Mouse (Mus musculus): ENCODE data around the gene Dcdc2a. TPM values are rescaled to one million over a fixed set of nuclear protein-coding genes. Genes with fewer than 3 reads are reported as not detected.

Gene Dcdc2a
- polyA plus RNA-seq, 1 experiment from 2014 or later: 0.22 TPM

GRCm38 (mm10) chr13:25195706-25196105, 139.9 kb downstream of the Dcdc2a start:
- Histone ChIP-seq H3K4me2 (replicated peaks; ENCODE audit: low read depth, low read length) (no peak overlapping the region), H3K9me3 (ENCODE audit: control insufficient read depth, low read depth, low read length) (no peaks in the 10 kb centered on the region), H3K27ac (ENCODE audit: low read length) (no peak overlapping the region), H3K4me1 (ENCODE audit: control insufficient read depth, insufficient read depth, low read length) (no peaks in the 10 kb centered on the region), H3K27me3 (ENCODE audit: control insufficient read depth, insufficient read depth, low read length) (no peaks in the 10 kb centered on the region), H3K4me3 (ENCODE audit: low read depth, low read length) (no peak overlapping the region), H3K36me3 (ENCODE audit: control insufficient read depth, insufficient read depth, low read length) (no peaks in the 10 kb centered on the region), H3K9ac (replicated peaks; ENCODE audit: low read depth, low read length) (no peak overlapping the region)
- 90% methylated on average over 10 of the region's 10 CpGs for WGBS
- no peak for ATAC-seq (ENCODE audit: insufficient number of reproducible peaks, insufficient read depth, low FRiP score, low read depth)

- WGBS: 41% methylated on average over 3 of the region's 3 CpGs
- ATAC-seq (ENCODE audit: insufficient number of reproducible peaks, insufficient read depth, low FRiP score, low read depth): no peak
Observed at GRCm38 (mm10) chr13:25199916-25200315, 144.1 kb downstream of the Dcdc2a start.

GRCm38 (mm10) chr13:25206950-25207349, 151.1 kb downstream of the Dcdc2a start:
- Histone ChIP-seq H3K4me3 (ENCODE audit: low read depth, low read length) (no peak overlapping the region), H3K27ac (ENCODE audit: low read length) (no peak overlapping the region), H3K9ac (replicated peaks; ENCODE audit: low read depth, low read length) (no peak overlapping the region), H3K4me2 (replicated peaks; ENCODE audit: low read depth, low read length) (no peak overlapping the region), H3K27me3 (ENCODE audit: control insufficient read depth, insufficient read depth, low read length) (no peaks in the 10 kb centered on the region), H3K4me1 (ENCODE audit: control insufficient read depth, insufficient read depth, low read length) (no peaks in the 10 kb centered on the region), H3K9me3 (ENCODE audit: control insufficient read depth, low read depth, low read length) (no peaks in the 10 kb centered on the region), H3K36me3 (ENCODE audit: control insufficient read depth, insufficient read depth, low read length) (no peaks in the 10 kb centered on the region)
- 83% methylated on average over 5 of the region's 5 CpGs for WGBS
- ATAC-seq (ENCODE audit: insufficient number of reproducible peaks, insufficient read depth, low FRiP score, low read depth): no peak

More at GRCm38 (mm10) chr13:25199916-25200315, 144.1 kb downstream of the Dcdc2a start:
- Histone ChIP-seq H3K36me3 (ENCODE audit: control insufficient read depth, insufficient read depth, low read length) (no peaks in the 10 kb centered on the region), H3K4me2 (replicated peaks; ENCODE audit: low read depth, low read length) (no peak overlapping the region), H3K9me3 (ENCODE audit: control insufficient read depth, low read depth, low read length) (no peaks in the 10 kb centered on the region), H3K27ac (ENCODE audit: low read length) (no peak overlapping the region), H3K9ac (replicated peaks; ENCODE audit: low read depth, low read length) (no peak overlapping the region), H3K4me1 (ENCODE audit: control insufficient read depth, insufficient read depth, low read length) (no peaks in the 10 kb centered on the region), H3K4me3 (ENCODE audit: low read depth, low read length) (no peak overlapping the region), H3K27me3 (ENCODE audit: control insufficient read depth, insufficient read depth, low read length) (no peaks in the 10 kb centered on the region)

- ATAC-seq (ENCODE audit: insufficient number of reproducible peaks, insufficient read depth, low FRiP score, low read depth): no peak
- H3K4me1 ChIP-seq (ENCODE audit: control insufficient read depth, insufficient read depth, low read length): no peaks in the 10 kb centered on the region
- no peak overlapping the region for H3K4me2 ChIP-seq (replicated peaks; ENCODE audit: low read depth, low read length)
- no peak overlapping the region for H3K27ac ChIP-seq (ENCODE audit: low read length)
- 88% methylated on average over 1 of the region's 1 CpGs for WGBS
- no peak overlapping the region for H3K4me3 ChIP-seq (ENCODE audit: low read depth, low read length)
- no peaks in the 10 kb centered on the region for H3K36me3 ChIP-seq (ENCODE audit: control insufficient read depth, insufficient read depth, low read length)
- no peak overlapping the region for H3K9ac ChIP-seq (replicated peaks; ENCODE audit: low read depth, low read length)
- no peaks in the 10 kb centered on the region for H3K27me3 ChIP-seq (ENCODE audit: control insufficient read depth, insufficient read depth, low read length)
- no peaks in the 10 kb centered on the region for H3K9me3 ChIP-seq (ENCODE audit: control insufficient read depth, low read depth, low read length)
Observed at GRCm38 (mm10) chr13:25218394-25218793, 162.6 kb downstream of the Dcdc2a start.

- no peaks in the 10 kb centered on the region for H3K36me3 ChIP-seq (ENCODE audit: control insufficient read depth, insufficient read depth, low read length)
- no peak overlapping the region for H3K4me3 ChIP-seq (ENCODE audit: low read depth, low read length)
- H3K9ac ChIP-seq (replicated peaks; ENCODE audit: low read depth, low read length): no peak overlapping the region
- no peak overlapping the region for H3K4me2 ChIP-seq (replicated peaks; ENCODE audit: low read depth, low read length)
- no peaks in the 10 kb centered on the region for H3K27me3 ChIP-seq (ENCODE audit: control insufficient read depth, insufficient read depth, low read length)
- H3K27ac ChIP-seq (ENCODE audit: low read length): no peak overlapping the region
- no peaks in the 10 kb centered on the region for H3K4me1 ChIP-seq (ENCODE audit: control insufficient read depth, insufficient read depth, low read length)
- WGBS: 46% methylated on average over 5 of the region's 5 CpGs
- ATAC-seq (ENCODE audit: insufficient number of reproducible peaks, insufficient read depth, low FRiP score, low read depth): no peak
- no peaks in the 10 kb centered on the region for H3K9me3 ChIP-seq (ENCODE audit: control insufficient read depth, low read depth, low read length)
Observed at GRCm38 (mm10) chr13:25220186-25220787, 164.5 kb downstream of the Dcdc2a start.

- Histone ChIP-seq H3K4me1 (ENCODE audit: control insufficient read depth, insufficient read depth, low read length) (0 out of 2 replicates have a peak, but pooled peaks cover 4% of the 10 kb centered on the region), H3K9me3 (ENCODE audit: control insufficient read depth, low read depth, low read length) (no peaks in the 10 kb centered on the region), H3K4me2 (replicated peaks; ENCODE audit: low read depth, low read length) (no peak overlapping the region), H3K4me3 (ENCODE audit: low read depth, low read length) (no peak overlapping the region), H3K9ac (replicated peaks; ENCODE audit: low read depth, low read length) (no peak overlapping the region), H3K36me3 (ENCODE audit: control insufficient read depth, insufficient read depth, low read length) (no peaks in the 10 kb centered on the region), H3K27me3 (ENCODE audit: control insufficient read depth, insufficient read depth, low read length) (no peaks in the 10 kb centered on the region), H3K27ac (ENCODE audit: low read length) (no peak overlapping the region)
- WGBS: 75% methylated on average over 1 of the region's 1 CpGs
- no peak for ATAC-seq (ENCODE audit: insufficient number of reproducible peaks, insufficient read depth, low FRiP score, low read depth)
Observed at GRCm38 (mm10) chr13:25251893-25252292, 196.1 kb downstream of the Dcdc2a start.

GRCm38 (mm10) chr13:25254478-25255263, 198.9 kb downstream of the Dcdc2a start:
- Histone ChIP-seq H3K4me2 (replicated peaks; ENCODE audit: low read depth, low read length) (no peak overlapping the region), H3K27ac (ENCODE audit: low read length) (peak overlapping the region; percentile 8), H3K9ac (replicated peaks; ENCODE audit: low read depth, low read length) (no peak overlapping the region), H3K36me3 (ENCODE audit: control insufficient read depth, insufficient read depth, low read length) (no peaks in the 10 kb centered on the region), H3K27me3 (ENCODE audit: control insufficient read depth, insufficient read depth, low read length) (no peaks in the 10 kb centered on the region), H3K4me3 (ENCODE audit: low read depth, low read length) (no peak overlapping the region), H3K4me1 (ENCODE audit: control insufficient read depth, insufficient read depth, low read length) (0 out of 2 replicates have a peak, but pooled peaks cover 4% of the 10 kb centered on the region), H3K9me3 (ENCODE audit: control insufficient read depth, low read depth, low read length) (no peaks in the 10 kb centered on the region)
- ATAC-seq (ENCODE audit: insufficient number of reproducible peaks, insufficient read depth, low FRiP score, low read depth): peak; percentile 86
- WGBS: 38% methylated on average over 9 of the region's 9 CpGs

GRCm38 (mm10) chr13:25257608-25258007, 201.8 kb downstream of the Dcdc2a start:
- 94% methylated on average over 6 of the region's 6 CpGs for WGBS
- Histone ChIP-seq H3K4me1 (ENCODE audit: control insufficient read depth, insufficient read depth, low read length) (peaks cover 11% of the 10 kb centered on the region; the same call in 1 of the 2 replicates), H3K4me2 (replicated peaks; ENCODE audit: low read depth, low read length) (no peak overlapping the region), H3K27me3 (ENCODE audit: control insufficient read depth, insufficient read depth, low read length) (no peaks in the 10 kb centered on the region), H3K27ac (ENCODE audit: low read length) (no peak overlapping the region), H3K9me3 (ENCODE audit: control insufficient read depth, low read depth, low read length) (no peaks in the 10 kb centered on the region), H3K4me3 (ENCODE audit: low read depth, low read length) (no peak overlapping the region), H3K9ac (replicated peaks; ENCODE audit: low read depth, low read length) (no peak overlapping the region), H3K36me3 (ENCODE audit: control insufficient read depth, insufficient read depth, low read length) (no peaks in the 10 kb centered on the region)
- ATAC-seq (ENCODE audit: insufficient number of reproducible peaks, insufficient read depth, low FRiP score, low read depth): no peak
